8 mouse cellular contexts compared by ENCODE assay signal in genomic region chr1:41157651-41158513, GRCm38 (mm10).
DNase-seq lines count a peak whose midpoint lies in the region; ATAC-seq lines count a peak whose summit lies in the region.

No protein-coding gene starts in this region.

- ATAC-seq in embryonic facial prominence, embryonic 15.5 days (ENCODE audit: insufficient number of reproducible peaks, low FRiP score, low TSS enrichment, low read depth), result peak; percentile 24; the same call in 1 of the 2 replicates
- peak; percentile 92 for ATAC-seq in midbrain, embryonic 11.5 days (ENCODE audit: low FRiP score)
- no peak for ATAC-seq in erythroid progenitor cell, adult 5-6 weeks (replicated peaks; ENCODE audit: low FRiP score, poor library complexity, severe bottlenecking)
- no peak for ATAC-seq in heart, embryonic 11.5 days (replicated peaks; ENCODE audit: insufficient number of reproducible peaks, low FRiP score, low TSS enrichment)

- no peaks in the 10 kb centered on the region for H3K27me3 ChIP-seq in embryonic facial prominence, embryonic 15.5 days
- no peaks in the 10 kb centered on the region for H3K27me3 ChIP-seq in midbrain, embryonic 11.5 days (ENCODE audit: control insufficient read depth, insufficient read depth, low read length)
- H3K27me3 ChIP-seq in heart, embryonic 11.5 days (ENCODE audit: control insufficient read depth, insufficient read depth, low read length), result no peaks in the 10 kb centered on the region

- WGBS in embryonic facial prominence, embryonic 15.5 days, result 41% methylated on average over 20 of the region's 21 CpGs
- WGBS in midbrain, embryonic 11.5 days, result 20% methylated on average over 20 of the region's 21 CpGs
- 70% methylated on average over 20 of the region's 21 CpGs for WGBS in heart, embryonic 11.5 days (ENCODE audit: insufficient replicate concordance)

- H3K36me3 ChIP-seq in embryonic facial prominence, embryonic 15.5 days, result no peaks in the 10 kb centered on the region
- H3K36me3 ChIP-seq in midbrain, embryonic 11.5 days (ENCODE audit: control insufficient read depth, insufficient read depth, low read length), result no peaks in the 10 kb centered on the region
- H3K36me3 ChIP-seq in heart, embryonic 11.5 days (ENCODE audit: control insufficient read depth, insufficient read depth, low read length), result no peaks in the 10 kb centered on the region

- H3K9me3 ChIP-seq in embryonic facial prominence, embryonic 15.5 days (replicated peaks), result no peaks in the 10 kb centered on the region
- H3K9me3 ChIP-seq in midbrain, embryonic 11.5 days (ENCODE audit: control insufficient read depth, low read length), result no peaks in the 10 kb centered on the region
- no peaks in the 10 kb centered on the region for H3K9me3 ChIP-seq in heart, embryonic 11.5 days (replicated peaks; ENCODE audit: control insufficient read depth, low read length)

- no peak overlapping the region for H3K4me3 ChIP-seq in embryonic facial prominence, embryonic 15.5 days (replicated peaks)
- no peak overlapping the region for H3K4me3 ChIP-seq in midbrain, embryonic 11.5 days (ENCODE audit: low read depth, low read length)
- no peak overlapping the region for H3K4me3 ChIP-seq in heart, embryonic 11.5 days (ENCODE audit: low read depth, low read length)

- H3K9ac ChIP-seq in embryonic facial prominence, embryonic 15.5 days, result no peak overlapping the region
- 0 out of 2 replicates have a peak overlapping the region, but pooled peaks have one; percentile 14 for H3K9ac ChIP-seq in midbrain, embryonic 11.5 days (ENCODE audit: low read length)
- no peak overlapping the region for H3K9ac ChIP-seq in heart, embryonic 11.5 days (ENCODE audit: low read depth, low read length)

- peak; percentile 58 for DNase-seq in embryo, embryonic 10 days (ENCODE audit: low spot score)
- DNase-seq in embryo, embryonic 9.5 days (ENCODE audit: extremely low spot score), result no peak
- peak; percentile 74 to 85 for DNase-seq in kidney, adult 8-10 months
- DNase-seq in midbrain, embryonic 11.5 days (ENCODE audit: low spot score, missing footprints), result peak; percentile 95
- no peak for DNase-seq in spleen, postnatal 36 days (ENCODE audit: low spot score in 2 of 2)

- H3K27ac ChIP-seq in embryonic facial prominence, embryonic 15.5 days (replicated peaks), result no peak overlapping the region
- H3K27ac ChIP-seq in midbrain, embryonic 11.5 days (ENCODE audit: low read depth, low read length), result peak overlapping the region; percentile 81
- H3K27ac ChIP-seq in heart, embryonic 11.5 days (ENCODE audit: low read depth, low read length), result no peak overlapping the region

- no peak overlapping the region for H3K4me2 ChIP-seq in embryonic facial prominence, embryonic 15.5 days (replicated peaks)
- H3K4me2 ChIP-seq in midbrain, embryonic 11.5 days, result peak overlapping the region; percentile 19
- H3K4me2 ChIP-seq in heart, embryonic 11.5 days, result no peak overlapping the region

- H3K4me1 ChIP-seq in embryonic facial prominence, embryonic 15.5 days, result peaks cover 8% of the 10 kb centered on the region; the same call in 1 of the 2 replicates
- H3K4me1 ChIP-seq in midbrain, embryonic 11.5 days (ENCODE audit: control insufficient read depth, insufficient read depth, low read length), result peaks cover 30% of the 10 kb centered on the region
- H3K4me1 ChIP-seq in heart, embryonic 11.5 days (ENCODE audit: control insufficient read depth, insufficient read depth, low read length), result no peaks in the 10 kb centered on the region

Comparison
In these comparisons a context has a peak if more than half of its experiments do, and no peak if none do; other contexts are left out.
1. DNase-seq: peak in embryo, embryonic 10 days (single experiment), kidney, adult 8-10 months (2 of 2) and midbrain, embryonic 11.5 days (single experiment); none in embryo, embryonic 9.5 days (single experiment) and spleen, postnatal 36 days (0 of 2).
2. ATAC-seq: peak in embryonic facial prominence, embryonic 15.5 days (single experiment) and midbrain, embryonic 11.5 days (single experiment); none in erythroid progenitor cell, adult 5-6 weeks (single experiment) and heart, embryonic 11.5 days (single experiment).